Mouse (Mus musculus): ENCODE measurements around the gene Tpte.

DNA sequence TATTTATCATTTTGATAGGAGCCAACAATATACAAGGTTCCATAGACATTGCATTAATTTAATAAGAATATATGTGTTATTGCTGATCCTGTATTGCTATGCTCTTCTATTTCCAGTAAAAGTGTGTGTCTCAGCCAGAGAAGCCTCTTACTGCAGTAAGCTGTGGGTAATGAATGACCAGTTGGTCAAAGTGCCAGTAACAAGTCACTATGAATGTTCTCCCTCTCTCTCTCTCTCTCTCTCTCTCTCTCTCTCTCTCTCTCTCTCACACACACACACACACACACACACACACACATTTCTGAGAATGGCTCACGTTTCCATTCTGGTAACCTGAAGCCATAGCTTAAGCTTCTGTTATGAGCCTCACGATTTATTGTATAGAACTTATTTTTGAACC, 19.1 kb downstream of the Tpte start:
- TF ChIP-seq POLR2A (IDR thresholded peaks at IDR 0.05; ENCODE audit: low read depth, low read length): no peak
- TF ChIP-seq CTCF (conservative IDR thresholded peaks at IDR 0.05; ENCODE audit: insufficient read depth, insufficient read length, low read depth, low read length): no peak
